Mouse (Mus musculus) c-Kit-positive CD71-positive TER-119-positive erythroid progenitor cells, embryonic 14.5 days (primary cell): Measurements from ENCODE around the gene Mrpl4.
"Not testable (repeated sequence)": the region's sequence is repeated elsewhere in the genome, so short reads cannot be mapped to it uniquely, and the experiment has no call there.

Source experiments
- DNase-seq: peaks from one replicate; pipeline ENCODE4 v3.0.0-alpha.2; 2013; ENCODE audit warnings: low spot score

The Mrpl4 gene

GRCm38 (mm10) chr9:20986952-20987686 is 15.4 kb upstream of the Mrpl4 start:
- DNase-seq = no peak

DNA sequence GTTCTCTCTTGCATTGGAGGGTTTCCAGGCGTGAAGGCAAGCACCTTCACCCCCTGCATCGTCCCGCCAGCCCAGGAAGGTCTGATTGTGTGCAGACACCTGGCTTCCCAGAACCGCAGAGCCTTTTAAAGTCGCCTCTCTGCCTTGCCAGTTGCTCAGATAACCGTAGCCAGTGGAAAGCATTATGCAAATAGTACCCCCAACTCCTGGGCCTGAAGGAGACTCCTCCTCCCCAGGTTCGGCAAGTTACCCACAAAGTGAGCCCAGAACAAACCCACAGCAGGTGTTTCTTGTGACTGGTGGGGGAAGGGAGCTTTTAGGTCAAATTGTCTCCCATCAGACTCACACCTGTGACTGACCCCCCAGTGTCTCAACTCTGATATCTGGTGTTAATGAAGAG is 14.6 kb upstream of the Mrpl4 start:
- DNase-seq = no peak

- DNase-seq = no peak
Observed at GRCm38 (mm10) chr9:20990861-20991260, 11.7 kb upstream of the Mrpl4 start.

DNA sequence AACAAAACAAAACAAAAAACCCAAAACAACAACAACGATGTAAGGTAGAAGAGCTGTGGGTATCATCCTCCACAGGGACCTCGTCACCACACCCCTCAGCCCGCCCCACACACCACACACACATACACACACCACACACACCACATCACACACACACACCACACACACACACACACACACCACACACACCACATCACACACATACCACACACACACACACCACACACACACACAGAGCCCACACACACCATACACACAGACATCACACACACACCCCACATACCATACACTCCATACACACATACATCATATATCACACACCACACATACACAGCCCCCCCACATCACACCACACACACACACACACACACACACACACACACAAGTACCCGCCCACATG is 11.0 kb upstream of the Mrpl4 start:
- no peak for DNase-seq

GRCm38 (mm10) chr9:20993165-20993898 is 9.2 kb upstream of the Mrpl4 start:
- no peak for DNase-seq

GRCm38 (mm10) chr9:20995069-20995468 is 7.5 kb upstream of the Mrpl4 start:
- no peak for DNase-seq

- no peak for DNase-seq
Observed at GRCm38 (mm10) chr9:20997065-20997464, 5.5 kb upstream of the Mrpl4 start.

GRCm38 (mm10) chr9:20998337-20998736 is 4.2 kb upstream of the Mrpl4 start:
- DNase-seq = not testable (repeated sequence)

GRCm38 (mm10) chr9:21000811-21001210 is 1.7 kb upstream of the Mrpl4 start:
- no peak for DNase-seq

DNA sequence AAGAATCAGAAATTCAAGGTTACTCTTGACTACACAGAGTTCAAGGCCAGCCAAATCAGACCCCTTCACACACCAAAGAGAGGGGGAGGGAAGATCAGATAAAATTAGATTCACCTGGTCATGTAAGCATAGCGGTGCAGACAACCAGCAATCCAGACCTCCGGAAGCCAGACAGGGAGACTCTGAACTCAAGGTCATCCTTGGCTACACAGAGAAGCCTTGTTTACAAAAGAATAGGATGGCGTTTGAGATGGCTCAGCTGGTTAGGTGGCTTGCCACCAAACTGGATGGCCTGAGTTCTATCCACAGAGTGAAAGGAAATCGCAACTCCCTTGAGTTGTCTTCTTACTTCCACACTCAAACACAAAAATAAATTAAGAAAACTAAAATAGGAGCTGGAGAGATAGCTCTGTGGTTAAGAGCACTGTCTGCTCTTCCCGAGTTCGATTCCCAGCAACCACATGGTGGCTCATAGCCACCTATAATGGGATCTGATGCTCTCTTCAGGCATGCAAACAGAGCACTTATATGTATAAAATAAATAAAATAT is 812 bp upstream of the Mrpl4 start:
- DNase-seq = no peak

DNA sequence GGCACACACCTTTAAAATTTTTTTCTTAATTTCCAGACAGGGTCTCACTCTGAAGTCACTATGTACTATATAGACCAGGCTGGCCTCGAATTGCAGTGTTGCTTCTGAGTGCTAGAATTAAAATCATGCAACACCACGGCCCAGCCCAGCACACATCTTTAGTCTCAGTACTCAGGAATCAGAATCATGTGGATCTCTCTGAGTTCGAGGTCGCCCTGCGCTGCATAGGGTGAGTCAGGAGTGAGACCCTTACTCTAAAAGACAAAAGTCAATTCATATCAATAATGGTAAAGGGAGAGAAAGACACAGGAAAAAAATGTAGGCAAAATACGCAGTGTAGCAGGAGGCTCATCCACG is 290 bp upstream of the Mrpl4 start:
- no peak for DNase-seq

- DNase-seq = no peak
Observed at GRCm38 (mm10) chr9:21007313-21007952, 4.9 kb downstream of the Mrpl4 start.

DNA sequence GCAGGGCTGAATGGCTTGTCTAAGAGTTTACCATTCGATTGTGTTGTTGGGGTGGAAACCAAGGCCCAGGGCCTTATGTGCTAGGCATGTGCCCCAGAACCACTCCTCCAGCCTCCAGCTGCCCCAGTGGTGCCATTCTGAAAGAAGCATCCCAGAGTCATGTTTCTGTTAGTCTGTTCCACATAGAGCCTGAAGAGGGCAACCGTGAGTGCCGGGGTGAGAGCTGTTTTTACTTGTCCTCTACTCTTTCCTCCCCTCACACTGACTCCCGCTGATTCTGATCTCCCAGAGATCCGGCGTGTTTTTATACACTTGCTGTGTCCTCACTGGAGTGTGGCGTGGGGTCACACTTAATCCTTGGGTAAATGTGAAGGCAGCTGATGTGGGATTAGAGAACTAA is 5.5 kb downstream of the Mrpl4 start:
- no peak for DNase-seq

DNA sequence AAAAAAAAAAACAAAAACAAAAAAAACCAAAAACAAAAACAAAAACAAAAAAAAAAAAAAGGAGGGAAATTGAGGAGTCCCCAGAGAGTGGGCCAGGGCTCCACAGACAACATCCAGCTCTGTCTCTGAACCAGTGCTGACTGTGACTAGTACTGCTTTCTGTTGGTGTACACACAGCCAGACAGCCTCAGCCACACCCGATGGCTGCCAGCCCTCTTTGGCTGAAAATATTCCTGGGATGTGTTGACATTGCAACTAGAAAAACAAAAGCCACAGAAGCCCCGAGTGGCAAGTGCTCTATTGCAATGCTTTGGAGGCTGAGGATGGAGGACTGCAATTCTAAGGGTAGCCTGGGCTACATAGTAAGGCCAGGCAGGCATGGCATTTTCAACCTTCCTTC is 7.8 kb downstream of the Mrpl4 start:
- DNase-seq = no peak

DNA sequence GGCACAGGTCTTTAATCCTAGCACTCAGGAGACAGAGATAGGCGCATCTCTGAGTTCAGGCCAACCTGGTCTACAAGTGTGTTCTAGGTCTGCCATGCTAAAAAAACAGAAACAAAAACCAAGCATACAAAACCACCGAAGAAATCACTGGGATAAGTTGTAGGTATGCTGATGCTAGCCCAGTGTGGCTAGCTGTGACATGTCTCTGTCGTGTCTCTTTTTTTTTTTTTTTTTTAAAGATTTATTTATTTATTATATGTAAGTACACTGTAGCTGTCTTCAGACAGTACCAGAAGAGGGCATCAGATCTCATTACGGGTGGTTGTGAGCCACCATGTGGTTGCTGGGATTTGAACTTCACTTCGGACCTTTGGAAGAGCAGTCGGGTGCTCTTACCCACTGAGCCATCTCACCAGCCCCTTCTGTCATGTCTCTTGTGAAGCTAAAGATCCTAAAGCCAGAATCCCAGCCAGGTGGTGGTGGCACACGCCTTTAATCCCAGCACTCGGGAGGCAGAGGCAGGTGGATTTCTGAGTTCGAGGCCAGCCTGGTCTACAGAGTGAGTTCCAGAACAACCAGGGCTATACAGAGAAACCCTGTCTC is 8.5 kb downstream of the Mrpl4 start:
- not testable (repeated sequence) for DNase-seq

DNA sequence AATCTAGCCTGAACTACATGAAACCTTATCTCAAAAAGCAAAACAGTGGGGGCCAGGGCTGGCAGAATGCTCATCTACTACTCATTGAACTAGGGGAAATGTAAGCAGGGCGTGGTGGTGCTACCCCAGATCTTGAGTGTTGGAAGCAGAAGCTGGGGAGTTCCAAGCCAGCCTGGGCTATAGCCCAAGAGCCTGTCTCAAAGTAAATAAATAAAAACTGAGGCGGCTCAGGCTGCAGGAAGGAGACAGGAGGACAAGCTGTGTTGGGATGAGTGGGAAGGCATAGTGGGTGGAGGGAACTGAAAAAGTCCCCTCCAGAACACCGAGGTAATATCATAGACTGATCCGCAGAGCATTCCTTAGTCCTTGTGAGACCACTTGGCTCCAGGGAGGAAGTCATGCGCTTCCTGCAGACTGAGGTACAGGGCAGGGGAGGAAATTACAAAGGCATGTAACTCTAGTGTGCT is 9.3 kb downstream of the Mrpl4 start:
- no peak for DNase-seq

GRCm38 (mm10) chr9:21012368-21012767 is 9.8 kb downstream of the Mrpl4 start:
- DNase-seq = no peak

- DNase-seq = no peak
Observed at GRCm38 (mm10) chr9:21014691-21015570, 12.4 kb downstream of the Mrpl4 start.

DNA sequence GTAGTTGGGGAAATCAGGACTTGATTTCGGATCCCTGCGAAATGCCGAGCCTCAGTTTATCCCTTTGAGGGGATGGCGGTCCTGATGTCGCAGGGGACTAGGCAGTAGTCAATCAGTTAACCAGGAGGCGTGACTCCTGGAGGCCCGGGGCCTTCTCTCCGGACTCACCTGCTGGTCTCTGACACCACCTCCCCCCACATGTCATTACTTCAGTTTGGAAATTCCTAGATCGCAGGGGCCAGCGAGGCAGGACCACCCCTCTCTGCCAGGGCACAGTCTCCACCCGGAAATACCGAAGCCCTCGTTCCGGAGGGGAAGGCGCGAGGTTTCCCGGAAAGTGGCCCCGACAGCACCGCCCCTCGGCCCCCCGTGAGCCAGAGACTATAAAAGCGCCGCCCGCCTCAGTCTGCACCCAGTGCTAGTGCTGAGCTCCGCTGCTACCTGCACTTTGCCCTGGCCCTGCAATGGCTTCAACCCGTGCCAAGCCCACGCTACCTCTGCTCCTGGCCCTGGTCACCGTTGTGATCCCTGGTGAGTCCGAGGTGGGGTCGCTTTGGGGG is 13.1 kb downstream of the Mrpl4 start, which contains the start of gene Icam1:
Gene Icam1 (plus strand): TSS at position 415 of the 560 bp plus-strand sequence.
- DNase-seq = no peak

DNA sequence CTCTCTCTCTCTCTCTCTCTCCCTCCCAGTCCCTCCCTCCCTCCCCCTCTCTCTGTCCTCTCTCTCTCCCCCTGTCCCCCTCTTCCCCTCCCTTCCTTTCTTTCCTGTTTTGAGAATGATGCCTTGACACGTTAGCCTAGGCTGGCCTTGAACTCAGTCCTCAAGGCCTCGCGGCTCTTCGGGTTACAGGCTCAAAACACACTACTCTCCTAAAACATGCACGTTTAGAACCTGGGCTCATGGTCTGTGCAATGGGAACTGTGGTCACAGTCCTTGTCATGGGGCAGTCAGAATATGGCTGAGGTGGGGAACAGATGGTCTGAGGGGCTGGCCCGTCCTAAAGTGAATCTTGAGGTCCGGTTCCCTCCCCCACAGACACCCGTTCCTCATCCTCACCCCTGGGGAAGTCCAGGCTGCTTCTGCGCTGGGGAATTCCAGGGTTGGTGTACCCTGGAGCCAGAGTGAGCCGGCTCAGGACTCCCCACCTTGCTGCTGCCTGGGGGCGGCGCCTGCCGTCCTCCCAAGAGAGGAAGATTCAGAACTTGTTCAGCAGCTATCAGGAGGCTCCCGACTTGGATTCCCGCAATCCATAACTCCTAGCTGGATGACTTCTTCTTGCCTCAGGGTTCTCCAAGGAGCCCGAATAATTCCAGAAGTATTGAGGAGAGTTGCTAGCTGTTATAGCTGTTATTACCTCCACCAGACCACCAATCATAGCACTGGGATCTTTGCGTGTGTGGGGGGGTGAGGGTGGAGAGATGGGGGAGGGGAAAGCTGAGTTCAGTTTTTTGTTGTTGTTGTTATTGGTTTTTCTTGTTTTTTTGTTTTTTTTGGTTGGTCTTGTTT is 14.0 kb downstream of the Mrpl4 start:
- DNase-seq = no peak
